Mouse (Mus musculus): ENCODE data around the gene Daxx. TPM values are rescaled to one million over a fixed set of nuclear protein-coding genes. Genes with fewer than 3 reads are reported as not detected.
A peak's percentile ranks its signal among the peaks of the same experiment; 100 is the strongest.

Daxx gene
- total RNA-seq, 2 experiments from 2014 or later: 25.5 to 27.7 TPM

DNA sequence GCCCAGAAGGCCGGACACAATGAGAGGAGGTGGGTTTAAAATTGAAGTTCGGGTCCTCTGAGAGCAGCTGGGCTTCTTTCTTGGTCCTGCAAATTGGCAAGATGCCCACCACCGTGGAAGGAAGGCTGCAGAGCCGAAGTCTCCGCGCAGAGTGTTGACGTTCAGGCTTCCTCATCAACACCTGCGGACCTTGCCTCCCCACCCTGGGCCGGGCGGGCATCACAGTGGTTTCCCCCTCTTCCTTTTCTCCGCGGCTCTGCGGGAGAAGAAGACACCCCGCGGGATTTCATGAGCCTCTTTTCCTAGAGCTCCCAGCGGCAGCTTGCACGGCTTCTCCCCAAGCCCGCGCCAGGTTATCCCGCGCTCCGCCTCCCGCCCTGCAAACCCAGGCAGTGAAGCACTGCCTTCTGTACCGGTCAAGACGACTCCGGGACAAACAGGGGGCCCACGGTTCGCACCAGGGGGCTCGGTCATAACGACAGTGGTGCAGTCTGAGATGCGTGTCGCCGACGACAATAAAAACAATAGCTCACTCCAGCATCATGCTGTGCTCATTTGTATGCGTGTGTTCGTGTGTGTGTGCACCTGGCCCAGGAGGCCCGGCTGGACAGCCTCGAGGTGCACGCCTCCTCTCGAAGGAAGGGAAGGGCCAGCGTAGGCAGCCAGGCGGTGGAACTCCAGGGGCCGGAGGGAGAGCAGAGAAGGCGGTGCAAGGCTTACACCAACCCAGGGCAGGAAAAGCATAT is 710 bp upstream of the Daxx start:
- intact Hi-C loops (cut with DNase I): loop anchor here (1.0 kb wide), 1 partner anchor 18 kb away; the partner anchor contains the start of gene Kifc1
- H3K4me3 ChIP-seq: peak overlapping the region; percentile 76
- no peak for TF ChIP-seq CTCF (IDR thresholded peaks at IDR 0.05)
- peak; percentile 53 to 59 for DNase-seq (ENCODE audit: extremely low spot score in 1 of 2, low spot score in 2 of 2)
- peak overlapping the region; percentile 90 for H3K27ac ChIP-seq

DNA sequence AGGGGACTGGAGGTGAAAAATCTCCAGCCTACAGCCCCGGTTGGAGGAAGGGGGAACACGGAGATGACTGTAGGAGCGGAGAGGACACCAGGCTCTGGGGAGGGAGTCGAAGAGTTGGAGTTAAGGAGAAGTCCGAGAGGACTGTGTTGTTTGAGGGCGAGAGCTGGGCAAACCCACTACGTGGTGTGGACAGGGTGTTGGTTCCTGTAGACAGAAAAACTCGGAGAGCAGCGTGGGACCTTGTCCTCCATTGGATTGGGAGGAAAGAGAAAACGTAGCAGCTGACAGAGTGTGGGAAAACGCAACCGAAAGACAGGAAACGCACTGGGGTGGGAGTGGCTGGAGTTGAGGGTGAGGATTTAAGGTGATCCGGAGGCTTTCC is 646 bp downstream of the Daxx start:
- intact Hi-C loops (cut with DNase I): loop anchor here (1.0 kb wide), 1 partner anchor 20 kb away; the partner anchor contains the start of gene Kifc1
- peak overlapping the region; percentile 76 for H3K4me3 ChIP-seq
- DNase-seq (ENCODE audit: extremely low spot score in 1 of 2, low spot score in 2 of 2): no peak
- no peak for TF ChIP-seq CTCF (IDR thresholded peaks at IDR 0.05)
- H3K27ac ChIP-seq: peak overlapping the region; percentile 90

DNA sequence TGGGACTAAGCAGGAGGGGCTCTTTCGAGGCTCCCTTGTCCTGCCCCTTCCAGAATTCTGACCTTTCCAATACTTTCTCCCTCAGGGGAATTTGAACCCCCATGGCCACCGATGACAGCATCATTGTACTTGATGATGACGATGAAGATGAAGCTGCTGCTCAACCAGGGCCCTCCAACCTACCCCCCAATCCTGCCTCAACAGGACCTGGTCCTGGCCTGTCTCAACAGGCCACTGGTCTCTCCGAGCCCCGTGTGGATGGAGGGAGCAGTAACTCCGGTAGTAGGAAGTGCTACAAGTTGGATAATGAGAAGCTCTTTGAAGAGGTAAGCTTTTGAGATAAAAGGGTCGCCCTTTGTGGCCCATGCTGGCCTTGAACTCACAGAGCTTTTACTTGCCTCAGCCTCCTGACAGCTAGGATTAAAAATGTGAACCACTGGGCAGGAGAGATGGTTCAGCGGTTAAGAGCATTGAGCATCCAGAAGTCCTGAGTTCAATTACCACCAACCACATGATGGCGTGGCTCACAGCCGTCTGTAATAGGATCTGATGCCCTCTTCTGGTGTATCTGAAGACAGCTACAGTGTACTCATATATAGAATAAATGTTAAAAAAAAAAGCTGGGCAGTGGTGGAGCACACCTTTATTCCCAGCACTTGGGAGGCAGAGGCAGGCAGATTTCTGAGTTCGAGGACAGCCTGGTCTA is 1.3 kb downstream of the Daxx start:
- H3K27ac ChIP-seq: peak overlapping the region; percentile 90
- TF ChIP-seq CTCF (IDR thresholded peaks at IDR 0.05): peak; percentile 19
- intact Hi-C loops (cut with DNase I): no loop called here
- H3K4me3 ChIP-seq: peak overlapping the region; percentile 76
- DNase-seq (ENCODE audit: extremely low spot score in 1 of 2, low spot score in 2 of 2): no peak

DNA sequence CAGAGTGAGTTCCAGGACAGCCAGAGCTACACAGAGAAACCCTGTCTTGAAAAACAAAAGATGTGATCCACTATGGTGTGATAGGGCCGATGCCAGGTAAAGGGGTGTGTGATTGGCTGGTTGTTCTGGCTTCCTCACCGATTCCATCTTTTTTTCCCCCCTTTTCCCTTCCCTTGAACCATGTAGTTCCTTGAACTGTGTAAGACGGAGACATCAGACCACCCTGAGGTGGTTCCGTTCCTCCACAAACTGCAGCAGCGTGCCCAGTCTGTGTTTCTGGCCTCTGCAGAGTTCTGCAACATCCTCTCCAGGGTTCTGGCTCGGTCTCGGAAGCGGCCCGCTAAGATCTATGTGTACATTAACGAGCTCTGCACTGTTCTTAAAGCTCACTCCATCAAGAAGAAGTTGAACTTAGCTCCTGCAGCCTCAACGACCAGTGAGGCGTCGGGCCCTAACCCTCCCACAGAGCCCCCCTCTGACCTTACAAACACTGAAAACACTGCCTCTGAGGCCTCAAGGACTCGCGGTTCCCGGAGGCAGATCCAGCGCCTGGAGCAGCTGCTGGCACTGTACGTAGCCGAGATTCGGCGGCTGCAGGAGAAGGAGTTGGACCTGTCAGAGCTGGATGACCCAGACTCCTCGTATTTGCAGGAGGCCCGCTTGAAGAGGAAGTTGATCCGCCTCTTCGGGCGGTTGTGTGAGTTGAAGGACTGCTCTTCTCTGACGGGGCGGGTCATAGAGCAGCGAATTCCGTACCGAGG is 2.0 kb downstream of the Daxx start:
- DNase-seq (ENCODE audit: extremely low spot score in 1 of 2, low spot score in 2 of 2): peak in 1 of 2 experiments; percentile 8
- intact Hi-C loops (cut with DNase I): no loop called here
- Histone ChIP-seq H3K27ac (no peak overlapping the region), H3K4me3 (no peak overlapping the region)
- no peak for TF ChIP-seq CTCF (IDR thresholded peaks at IDR 0.05)

DNA sequence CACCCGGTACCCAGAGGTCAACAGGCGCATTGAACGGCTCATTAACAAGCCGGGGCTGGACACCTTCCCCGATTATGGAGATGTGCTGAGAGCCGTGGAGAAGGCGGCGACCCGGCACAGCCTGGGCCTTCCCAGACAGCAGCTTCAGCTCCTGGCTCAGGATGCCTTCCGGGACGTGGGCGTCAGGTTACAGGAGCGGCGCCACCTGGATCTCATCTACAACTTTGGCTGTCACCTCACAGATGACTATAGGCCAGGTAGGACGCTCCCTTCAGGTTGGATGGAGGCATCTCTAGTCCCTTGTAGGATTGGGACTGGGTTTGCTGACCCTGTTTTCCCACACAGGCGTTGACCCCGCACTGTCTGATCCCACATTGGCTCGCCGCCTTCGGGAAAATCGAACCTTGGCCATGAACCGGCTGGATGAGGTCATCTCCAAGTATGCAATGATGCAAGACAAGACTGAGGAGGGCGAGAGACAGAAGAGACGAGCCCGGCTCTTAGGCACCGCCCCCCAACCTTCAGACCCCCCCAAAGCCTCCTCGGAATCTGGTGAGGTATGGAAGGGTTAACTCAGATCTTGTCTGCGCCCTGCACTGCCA is 2.7 kb downstream of the Daxx start:
- no peak for DNase-seq (ENCODE audit: extremely low spot score in 1 of 2, low spot score in 2 of 2)
- H3K4me3 ChIP-seq: no peak overlapping the region
- no peak overlapping the region for H3K27ac ChIP-seq
- intact Hi-C loops (cut with DNase I): no loop called here
- TF ChIP-seq CTCF (IDR thresholded peaks at IDR 0.05): no peak

DNA sequence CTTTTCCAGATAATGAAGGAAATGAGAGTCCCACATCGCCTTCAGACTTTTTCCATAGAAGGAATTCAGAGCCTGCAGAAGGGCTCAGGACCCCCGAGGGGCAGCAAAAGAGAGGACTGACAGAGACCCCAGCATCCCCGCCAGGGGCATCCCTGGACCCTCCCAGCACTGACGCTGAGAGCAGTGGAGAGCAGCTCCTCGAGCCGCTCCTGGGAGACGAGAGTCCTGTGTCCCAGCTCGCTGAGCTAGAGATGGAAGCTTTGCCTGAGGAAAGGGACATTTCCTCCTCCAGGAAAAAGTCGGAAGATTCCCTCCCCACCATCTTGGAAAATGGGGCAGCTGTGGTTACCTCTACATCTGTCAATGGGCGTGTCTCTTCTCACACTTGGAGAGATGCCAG is 4.0 kb downstream of the Daxx start:
- no peak overlapping the region for H3K27ac ChIP-seq
- no peak for TF ChIP-seq CTCF (IDR thresholded peaks at IDR 0.05)
- no peak for DNase-seq (ENCODE audit: extremely low spot score in 1 of 2, low spot score in 2 of 2)
- intact Hi-C loops (cut with DNase I): no loop called here
- no peak overlapping the region for H3K4me3 ChIP-seq

DNA sequence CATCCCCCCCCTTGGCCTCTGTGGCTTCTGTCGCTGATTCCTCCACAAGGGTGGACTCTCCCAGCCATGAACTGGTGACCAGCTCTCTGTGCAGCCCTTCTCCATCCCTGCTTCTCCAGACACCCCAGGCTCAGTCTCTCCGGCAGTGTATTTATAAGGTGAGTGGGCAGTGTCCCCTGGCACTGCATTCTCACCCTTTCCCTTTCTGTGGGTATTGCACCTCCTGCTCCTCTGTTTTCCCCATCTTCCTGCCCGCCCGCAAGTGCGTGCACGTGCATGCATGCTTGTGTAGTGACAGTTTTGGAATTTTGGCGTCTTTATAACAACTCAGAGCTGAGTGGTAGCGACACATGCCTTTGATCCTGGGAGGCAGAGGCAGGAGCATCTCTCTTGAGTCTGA is 4.7 kb downstream of the Daxx start:
- Histone ChIP-seq H3K4me3 (no peak overlapping the region), H3K27ac (no peak overlapping the region)
- intact Hi-C loops (cut with DNase I): no loop called here
- no peak for DNase-seq (ENCODE audit: extremely low spot score in 1 of 2, low spot score in 2 of 2)
- no peak for TF ChIP-seq CTCF (IDR thresholded peaks at IDR 0.05)

DNA sequence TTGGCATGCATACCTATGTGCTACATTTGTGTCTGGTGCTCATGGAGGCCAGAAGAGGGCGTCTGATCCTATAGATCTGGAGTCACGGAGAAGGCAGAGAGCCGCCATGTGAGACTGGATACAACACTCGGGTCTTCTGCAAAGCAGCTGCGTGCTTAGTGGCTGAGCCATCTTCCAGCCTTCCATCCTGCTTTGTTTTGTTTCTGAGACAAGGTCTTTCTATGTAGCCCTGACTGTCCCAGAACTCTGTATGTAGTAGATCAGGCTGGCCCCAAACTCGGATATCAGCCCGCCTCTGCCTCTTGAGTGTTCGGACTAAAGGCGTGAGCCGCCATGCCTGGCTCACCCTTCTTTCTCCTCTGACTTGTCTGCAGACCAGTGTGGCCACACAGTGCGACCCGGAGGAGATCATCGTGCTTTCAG is 5.8 kb downstream of the Daxx start:
- no peak overlapping the region; the same call in 1 of the 2 replicates for H3K4me3 ChIP-seq
- intact Hi-C loops (cut with DNase I): no loop called here
- no peak overlapping the region for H3K27ac ChIP-seq
- DNase-seq (ENCODE audit: extremely low spot score in 1 of 2, low spot score in 2 of 2): no peak
- no peak; the same call in 1 of the 2 replicates for TF ChIP-seq CTCF (IDR thresholded peaks at IDR 0.05)

DNA sequence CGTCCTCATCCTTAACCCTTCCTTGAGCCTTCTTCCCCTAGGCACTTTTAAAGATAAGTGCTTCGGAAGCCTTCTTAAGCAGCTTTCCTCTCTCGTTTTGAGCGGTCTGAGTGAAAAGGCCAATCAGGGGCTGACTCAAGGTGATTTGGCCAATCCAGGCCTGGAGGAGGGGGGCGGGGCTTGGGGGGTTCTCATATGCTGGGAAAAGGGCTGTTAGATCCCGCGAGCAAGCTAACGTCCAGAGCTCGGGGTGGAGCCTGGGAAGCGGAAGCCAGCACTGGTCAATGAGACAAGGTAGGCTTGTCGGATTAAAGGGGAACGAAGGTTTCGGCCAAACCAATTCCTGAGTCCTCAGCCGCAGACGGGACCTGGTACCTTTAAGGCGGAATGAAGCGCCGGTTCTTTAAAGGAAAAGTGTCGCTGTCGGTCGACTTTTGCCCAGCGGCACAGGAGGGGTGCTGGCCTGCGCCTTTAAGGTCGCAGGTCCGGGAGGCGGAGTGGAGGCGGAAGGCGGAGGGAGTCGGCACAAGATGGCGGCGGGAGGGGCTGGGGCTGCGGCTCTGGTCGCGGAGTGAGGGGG is 6.5 kb downstream of the Daxx start, which contains the start of the genes Tapbp and Zbtb22:
Gene Tapbp, plus strand, starts transcription at position 229 of the 580 bp plus-strand sequence.
Gene Zbtb22, plus strand, starts transcription at position 234 of the 580 bp plus-strand sequence.
- H3K4me3 ChIP-seq: peak within 1 kb of the TSS; percentile 56
- no peak for TF ChIP-seq CTCF (IDR thresholded peaks at IDR 0.05)
- DNase-seq (ENCODE audit: extremely low spot score in 1 of 2, low spot score in 2 of 2): peak; percentile 96 to 97
- intact Hi-C loops (cut with DNase I): no loop called here
- peak within 1 kb of the TSS; percentile 53; the same call in 1 of the 2 replicates for H3K27ac ChIP-seq

DNA sequence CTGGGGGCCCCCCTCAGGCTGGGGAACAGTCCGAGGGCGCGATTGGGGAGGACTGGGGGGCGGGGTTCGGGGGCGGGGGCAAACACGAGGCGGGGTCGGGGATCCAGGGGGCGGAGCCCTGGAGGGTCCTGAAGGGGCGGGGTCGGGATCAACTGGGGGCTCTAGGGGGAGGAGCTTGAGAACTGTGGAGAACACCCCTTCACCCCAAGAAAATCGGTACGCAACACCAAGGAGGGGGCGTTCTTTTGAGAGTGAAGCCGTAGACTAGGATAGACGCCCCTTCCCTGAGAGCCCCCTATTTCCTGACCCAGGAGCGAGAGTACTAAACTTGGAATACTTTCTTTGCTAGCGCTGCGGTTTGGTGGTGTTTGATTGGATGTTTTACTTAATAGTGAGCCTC is 7.1 kb downstream of the Daxx start:
- peak overlapping the region; percentile 56 for H3K4me3 ChIP-seq
- TF ChIP-seq CTCF (IDR thresholded peaks at IDR 0.05): no peak
- H3K27ac ChIP-seq: peak overlapping the region; percentile 44; the same call in 1 of the 2 replicates
- no peak for DNase-seq (ENCODE audit: extremely low spot score in 1 of 2, low spot score in 2 of 2)
- intact Hi-C loops (cut with DNase I): no loop called here

Measured in left cerebral cortex, adult 2 months (tissue).